Mouse (Mus musculus) right cerebral cortex, postnatal 36 days (tissue): ENCODE results near the gene Ddrgk1.
"Not testable (repeated sequence)": the region's sequence is repeated elsewhere in the genome, so short reads cannot be mapped to it uniquely, and the experiment has no call there.

Experiments
- DNase-seq, 2 experiments: peaks; one replicate each; pipeline ENCODE4 v3.0.0; 2022; ENCODE audit warnings: low spot score in 2 of 2, mixed read lengths in 1 of 2

The Ddrgk1 gene

DNA sequence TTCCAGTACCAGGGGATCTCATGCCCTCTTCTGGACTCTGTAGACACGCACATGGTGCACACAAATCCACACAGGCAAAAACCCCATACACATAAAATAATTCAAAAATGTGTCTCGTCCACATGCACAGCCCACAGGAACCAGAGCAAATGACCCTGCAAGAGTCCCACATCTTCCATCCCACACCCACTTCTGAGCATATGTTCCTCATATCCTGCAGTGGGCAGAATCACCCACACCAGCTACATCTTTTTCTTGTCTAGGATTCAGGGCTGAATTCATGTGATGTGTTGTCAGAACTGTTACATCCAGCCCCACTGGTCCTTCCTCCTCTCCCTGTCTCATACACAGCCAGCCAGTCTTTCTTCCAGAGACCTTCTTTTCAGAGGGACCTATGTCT lies 11.2 kb downstream of the Ddrgk1 start:
- peak in 1 of 2 experiments; percentile 78 for DNase-seq

DNA sequence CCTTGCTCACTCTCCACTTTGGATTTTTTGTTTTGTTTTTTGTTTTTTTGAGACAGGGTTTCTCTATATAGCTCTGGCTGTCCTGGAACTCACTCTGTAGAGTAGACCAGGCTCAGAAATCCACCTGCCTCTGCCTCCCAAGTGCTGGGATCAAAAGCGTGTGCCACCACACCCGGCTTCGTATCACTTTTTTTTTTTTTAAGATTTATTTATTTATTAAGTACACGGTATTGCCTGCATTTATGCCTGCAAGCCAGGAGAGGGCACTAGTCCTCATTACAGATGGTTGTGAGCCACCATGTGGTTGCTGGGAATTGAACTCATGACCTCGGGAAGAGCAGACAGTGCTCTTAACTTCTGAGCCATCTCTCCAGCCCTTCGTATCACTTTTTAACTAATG lies 15.4 kb downstream of the Ddrgk1 start:
- DNase-seq, result not testable (repeated sequence)

DNA sequence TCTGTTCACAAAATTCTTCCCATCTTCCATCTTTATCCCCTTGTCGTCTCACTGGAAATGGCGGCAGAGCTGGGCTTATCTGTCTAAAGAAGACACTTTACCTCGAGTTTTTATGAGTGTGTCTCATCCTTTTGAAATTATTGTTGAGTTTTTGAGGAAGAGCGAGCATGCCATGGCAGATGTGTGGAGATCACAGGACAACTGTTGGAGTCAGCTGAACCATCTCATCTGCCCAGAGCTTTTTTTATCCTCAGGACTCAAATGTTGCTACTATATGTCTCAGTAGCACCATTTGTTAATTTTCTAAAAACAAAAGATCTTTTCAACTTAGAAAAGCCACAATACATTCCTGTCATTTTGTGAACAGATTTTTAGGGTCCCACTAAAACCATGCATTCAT lies 19.3 kb downstream of the Ddrgk1 start:
- no peak for DNase-seq

DNA sequence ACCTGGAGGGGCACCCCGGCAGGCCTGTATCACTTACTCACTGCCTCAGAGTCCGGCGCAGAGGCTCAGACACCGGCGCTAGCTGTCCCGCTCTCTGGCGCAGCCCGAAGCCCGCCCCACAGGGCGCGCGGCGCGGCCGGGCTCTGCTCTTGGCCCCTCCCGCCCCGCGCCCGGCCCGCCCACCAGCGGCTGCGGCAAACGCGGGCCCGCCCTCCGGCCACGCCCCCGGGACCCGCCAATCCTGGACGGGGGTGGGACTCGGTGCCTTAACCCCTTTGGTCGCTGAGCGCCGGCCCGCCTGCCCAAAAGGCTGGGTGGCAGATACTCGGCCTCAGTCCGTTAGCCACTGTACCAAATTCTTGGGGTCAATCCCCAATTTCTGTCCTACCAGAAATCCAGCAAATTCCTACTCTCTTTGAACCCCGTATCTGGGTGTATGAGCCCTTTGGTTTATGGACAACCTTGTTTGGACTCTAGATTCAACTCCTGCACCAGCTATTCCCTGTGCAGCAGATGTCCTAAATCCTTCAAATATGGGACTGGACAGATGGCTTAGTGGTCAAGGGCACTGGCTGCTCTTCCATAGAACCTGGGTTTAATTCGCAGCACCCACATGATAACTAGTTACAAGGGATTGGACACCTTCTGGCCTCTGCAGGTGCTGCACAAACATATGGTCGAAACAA lies 21.6 kb downstream of the Ddrgk1 start, which contains the start of gene Lzts3:
TSS of gene Lzts3 (minus strand) at position 120 of the 686 bp plus-strand sequence.
- peak; percentile 83 to 85 for DNase-seq

DNA sequence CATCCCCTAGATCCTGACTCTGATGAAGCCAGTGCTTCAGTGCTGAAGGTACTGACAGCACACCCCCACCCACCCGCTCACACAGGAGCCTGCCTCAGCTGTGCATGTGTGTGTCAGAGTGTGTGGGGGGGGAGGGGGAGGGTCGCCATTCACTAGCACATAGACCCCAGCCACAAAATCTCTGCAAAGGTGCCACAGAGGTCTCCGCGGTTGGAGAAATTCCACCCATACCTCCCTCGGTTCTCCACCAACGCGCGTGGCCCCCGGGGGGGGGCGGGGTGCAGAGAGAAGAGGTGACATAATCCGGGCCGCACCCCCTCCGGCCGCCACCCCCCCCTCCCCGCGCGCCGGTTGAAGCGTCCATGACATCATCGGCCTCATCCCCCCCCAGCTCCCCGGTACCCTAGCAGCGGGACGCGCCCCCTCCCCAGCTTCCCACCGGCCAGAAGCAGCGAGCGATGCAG lies 22.2 kb downstream of the Ddrgk1 start:
- peak in 1 of 2 experiments; percentile 50 for DNase-seq

DNA sequence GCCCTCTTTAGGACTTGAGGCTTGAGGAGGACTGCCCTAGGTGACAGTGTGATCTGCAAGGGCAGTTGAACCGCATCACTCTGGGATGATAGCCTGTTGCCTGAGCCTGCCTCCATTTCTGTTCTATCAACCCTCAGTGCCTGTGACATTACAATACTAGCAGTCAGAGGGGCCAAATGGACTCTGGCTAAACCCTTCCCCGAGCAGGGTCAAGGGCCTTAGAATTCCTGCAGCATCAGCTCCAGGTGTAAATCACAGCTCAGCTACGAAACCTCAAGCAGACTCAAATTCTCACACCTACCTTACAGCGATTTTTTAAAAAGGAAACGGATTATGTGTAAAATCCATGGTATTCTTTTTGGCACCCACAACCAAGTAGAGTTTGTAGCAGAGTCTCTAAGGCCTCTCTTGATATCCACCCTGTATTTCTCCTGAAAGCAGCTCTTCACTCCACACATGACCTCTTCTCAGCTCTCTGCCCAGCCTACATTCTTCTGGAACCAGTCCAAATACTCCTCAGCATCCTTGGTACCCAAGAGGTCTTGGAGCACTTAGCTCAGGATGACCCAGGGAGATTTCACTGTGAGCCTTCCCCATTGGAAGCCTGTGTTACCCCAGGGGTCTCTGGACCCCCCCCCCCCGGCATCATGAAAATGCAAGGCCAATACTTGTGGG lies 23.0 kb downstream of the Ddrgk1 start:
- no peak for DNase-seq

DNA sequence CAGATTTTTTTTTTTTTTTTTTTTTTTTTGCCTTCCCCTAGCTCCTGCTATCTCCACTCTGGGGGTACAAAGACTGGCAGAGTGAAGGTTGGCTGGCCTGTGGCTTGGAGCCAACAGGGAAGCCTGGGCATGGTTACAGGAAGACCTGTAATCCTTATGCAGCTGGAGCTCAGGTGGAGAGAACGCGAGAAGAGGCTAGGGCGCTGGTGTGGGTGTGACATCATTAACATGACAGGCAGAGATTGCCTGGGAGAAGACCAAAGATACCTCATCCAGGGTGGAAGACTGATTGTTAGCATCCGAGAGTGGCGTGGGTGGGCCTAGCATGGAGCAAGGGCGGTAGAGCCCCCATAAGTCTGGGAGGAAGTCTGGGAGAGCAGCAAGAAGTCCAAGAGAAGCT lies 25.2 kb downstream of the Ddrgk1 start:
- DNase-seq, result no peak

DNA sequence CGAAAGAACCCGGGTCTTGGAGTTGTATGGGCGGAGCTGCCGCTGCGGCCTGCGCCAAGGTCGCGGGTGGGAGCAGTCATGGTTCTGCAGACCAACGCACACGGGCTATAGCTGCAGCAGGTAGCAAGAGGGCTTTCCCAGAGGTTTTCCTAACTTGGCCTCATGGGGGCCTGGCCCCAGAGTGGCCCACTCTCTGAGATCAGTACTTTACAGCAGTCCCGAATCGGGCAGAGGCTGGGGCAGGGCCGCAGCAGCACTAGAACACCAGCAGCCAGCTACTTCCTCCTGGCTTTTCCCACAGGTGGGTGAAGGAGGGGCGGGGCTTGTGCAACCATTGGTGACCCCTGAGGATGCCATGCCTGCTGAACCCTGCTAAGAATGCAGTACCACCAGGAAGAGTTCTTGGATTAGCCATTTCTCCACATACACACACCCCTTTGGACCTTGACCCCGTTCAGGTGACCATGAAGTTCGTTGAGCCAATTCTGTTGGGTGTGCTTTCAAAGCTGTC lies 26.3 kb downstream of the Ddrgk1 start:
- no peak for DNase-seq

DNA sequence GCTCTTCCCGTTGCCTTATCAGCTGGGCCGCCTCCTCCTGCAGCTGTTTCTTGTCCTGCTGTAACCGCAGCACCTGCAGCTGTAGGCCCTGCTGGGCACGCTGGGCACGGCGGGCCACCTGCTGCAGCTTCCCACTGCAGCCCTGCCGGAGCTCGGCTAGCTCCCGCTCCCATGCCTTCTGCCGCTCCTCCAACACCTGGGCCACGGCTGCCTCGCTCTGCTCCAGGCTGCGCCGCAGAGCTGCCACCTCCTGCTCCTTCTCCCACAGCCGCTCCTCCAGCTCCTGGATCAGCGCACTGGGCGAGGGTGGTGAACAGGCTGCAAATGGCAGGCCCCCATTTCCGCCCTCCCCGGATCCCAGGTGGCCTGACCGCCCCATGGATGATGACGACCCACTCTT lies 28.6 kb downstream of the Ddrgk1 start:
- DNase-seq, result no peak

DNA sequence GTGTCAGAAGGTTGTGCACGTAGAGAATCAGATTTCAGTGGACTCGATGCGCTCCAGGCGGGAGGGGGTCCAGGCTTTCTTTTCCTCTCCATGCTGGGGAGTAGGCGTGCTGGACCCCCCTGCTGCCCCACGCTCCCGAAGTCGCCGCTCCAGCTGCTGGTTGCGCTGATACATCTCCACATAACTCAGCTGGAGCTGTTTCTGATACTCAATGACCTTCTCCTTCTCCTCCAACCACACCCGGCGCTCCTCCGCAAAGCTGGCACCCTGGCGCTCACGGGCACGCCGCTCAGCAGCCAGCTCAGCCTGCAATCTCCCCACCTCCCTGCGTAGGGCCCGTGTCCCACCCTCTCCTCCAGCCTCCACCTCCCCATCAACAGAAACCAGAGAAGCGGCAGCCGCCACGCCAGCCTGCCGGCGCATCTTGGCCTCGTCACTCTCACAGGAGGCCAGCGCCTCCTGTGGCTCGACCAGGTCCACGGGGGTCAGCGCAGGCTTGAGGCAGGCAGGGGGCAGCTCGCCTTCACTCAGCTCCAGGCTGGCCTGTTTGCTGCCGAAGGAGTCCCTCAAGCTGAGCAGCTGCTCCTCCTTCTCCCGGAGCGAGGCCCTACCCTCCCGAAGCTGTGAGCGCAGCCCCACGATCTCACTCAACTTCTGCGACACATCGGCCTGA lies 29.6 kb downstream of the Ddrgk1 start:
- DNase-seq, result no peak

DNA sequence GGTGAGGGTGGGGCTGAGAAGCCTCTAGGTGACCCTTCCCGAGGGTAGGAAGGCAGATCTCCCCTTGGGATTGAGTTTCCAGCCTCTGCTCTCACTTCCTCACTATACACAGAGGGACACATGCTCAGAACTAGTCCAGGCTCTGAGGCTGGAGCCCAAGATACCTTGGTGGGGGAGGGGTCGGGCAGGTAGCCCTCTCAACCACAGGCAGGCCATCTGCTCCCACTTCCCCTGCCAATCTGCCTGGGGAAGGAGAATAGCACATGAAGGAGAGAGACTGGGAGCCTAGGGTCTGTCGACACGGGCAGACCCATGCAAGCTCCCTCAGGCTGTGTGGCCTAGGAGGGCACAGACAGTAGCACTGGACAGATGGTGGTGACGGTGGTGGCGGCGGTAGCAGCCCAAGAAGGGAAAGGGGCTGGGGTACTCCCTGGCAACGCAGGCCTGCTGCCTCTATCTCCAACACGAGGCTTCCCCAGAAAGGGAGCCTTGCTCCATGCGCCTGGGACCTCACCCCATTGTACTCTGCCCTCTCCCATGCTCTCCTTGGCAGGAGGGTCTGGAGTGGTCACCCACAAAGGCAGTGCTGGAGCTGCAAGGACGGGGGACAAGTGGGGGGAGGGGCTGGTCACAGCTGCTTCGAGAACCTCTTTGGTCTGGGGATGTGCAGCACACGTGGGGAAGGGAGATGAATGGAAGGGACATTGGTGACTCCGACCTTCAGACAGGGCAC lies 30.3 kb downstream of the Ddrgk1 start:
- DNase-seq, result no peak

DNA sequence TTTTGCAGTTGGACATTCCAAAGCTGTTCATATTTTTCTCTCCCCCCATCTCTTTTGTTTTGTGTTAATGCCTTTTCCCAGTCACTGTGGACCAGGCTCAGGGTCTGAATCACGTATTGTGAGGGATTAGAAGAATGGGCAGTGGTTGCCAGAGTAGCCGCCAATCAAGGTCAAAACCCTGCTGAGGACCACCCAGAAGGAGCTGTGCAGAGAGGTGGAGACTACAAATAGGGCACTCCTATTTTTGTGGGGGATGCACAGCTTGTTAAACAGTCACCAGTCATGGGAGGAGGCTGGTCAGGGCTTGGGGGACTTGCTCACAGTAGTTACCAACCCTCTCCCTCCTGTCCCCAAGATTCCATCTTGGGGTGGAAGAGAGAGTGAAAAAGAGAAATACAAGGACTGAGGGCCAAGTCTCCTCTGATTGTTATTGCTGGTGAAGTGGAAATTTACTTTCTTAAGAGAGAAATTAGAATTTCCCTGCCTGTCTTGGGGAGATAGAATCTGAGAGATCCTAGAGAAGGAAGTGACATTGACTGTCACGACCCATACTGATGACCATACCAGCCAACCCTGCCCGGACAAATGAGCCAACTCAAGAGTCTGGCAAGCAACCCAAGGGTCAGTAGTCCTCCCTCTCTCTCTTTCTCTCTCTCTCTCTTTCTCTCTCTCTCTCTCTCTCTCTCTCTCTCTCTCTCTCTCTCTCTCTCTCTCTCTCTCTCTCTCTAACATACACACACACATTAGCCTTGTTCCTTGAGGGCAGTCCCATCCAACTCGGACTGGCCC lies 31.4 kb downstream of the Ddrgk1 start:
- no peak for DNase-seq

DNA sequence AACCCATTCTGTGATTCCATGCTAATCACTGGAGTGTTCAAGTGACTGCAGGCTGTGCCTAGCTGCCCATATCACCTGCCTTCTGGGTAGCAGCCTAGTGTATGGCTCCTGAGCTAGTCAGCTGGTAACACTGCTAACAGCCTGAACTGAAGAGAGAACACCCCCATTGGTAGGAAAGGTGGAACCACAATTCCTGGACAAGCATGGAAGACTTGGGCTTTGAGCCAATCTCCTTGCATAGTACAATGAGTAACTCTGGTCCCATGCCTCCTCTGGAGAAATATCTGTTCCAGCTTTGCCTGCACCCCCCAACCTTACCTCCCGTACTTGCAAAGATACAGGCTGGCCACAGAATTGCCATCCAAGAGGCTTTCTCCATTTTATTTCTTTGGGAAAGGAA lies 32.0 kb downstream of the Ddrgk1 start:
- no peak for DNase-seq

DNA sequence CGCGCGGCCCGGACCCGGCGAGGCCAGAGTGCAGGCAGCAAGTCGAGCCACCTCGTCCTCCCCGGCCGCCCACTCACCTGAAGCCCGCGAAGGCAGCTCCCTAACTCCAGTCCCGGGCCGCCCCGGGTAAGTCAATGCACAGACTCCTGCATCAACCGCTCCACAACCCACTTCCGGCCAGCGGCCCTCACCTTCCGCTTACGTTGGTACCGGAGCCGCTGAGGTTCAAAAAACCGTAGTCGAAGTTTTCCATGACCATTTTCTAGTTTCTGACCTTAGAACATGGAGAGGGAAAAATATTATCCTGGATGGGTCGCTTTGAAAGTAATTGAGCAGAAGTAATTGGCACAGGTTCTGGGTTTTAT lies 34.6 kb downstream of the Ddrgk1 start, which contains the start of the genes Fastkd5 and Ubox5:
TSS of gene Fastkd5 (minus strand) at position 189 of the 365 bp plus-strand sequence.
TSS of gene Ubox5 (minus strand) at position 200 of the 365 bp plus-strand sequence.
- peak; percentile 84 to 86 for DNase-seq

DNA sequence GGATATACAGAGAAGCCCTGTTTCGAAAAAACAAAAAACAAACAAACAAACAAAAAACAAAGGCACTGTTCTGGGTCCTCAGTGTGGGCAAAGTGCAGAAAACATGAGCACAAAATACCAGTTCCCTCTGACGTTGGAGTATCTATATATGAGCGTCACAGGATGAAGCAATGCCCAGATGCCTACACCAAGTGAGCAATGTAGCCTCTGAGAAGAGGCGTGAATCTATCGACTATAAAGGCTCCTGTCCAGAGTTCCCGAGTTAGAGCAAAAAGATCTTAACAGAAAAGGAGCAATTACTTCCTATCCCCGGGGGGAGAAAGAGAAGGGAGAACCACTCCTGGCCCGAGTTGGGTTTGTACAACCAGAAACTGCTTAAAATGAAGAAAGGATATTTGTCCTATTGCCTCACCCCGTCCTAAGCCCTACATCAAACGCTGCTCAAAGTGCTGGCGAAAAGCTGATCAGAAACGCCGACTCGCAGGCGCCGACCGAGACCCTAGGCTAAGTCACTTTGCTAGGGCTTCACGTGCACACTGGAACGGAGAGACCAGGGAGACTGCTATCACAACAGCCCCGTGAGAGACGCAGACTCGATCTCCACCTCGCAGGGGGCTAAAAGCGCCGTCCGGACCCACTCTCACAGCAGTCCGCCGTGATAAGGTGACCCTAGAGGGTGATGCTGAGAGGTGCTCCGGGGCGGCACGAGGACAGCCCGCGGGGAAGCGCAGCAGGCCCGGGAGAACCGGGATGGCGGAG lies 35.2 kb downstream of the Ddrgk1 start:
- no peak for DNase-seq

DNA sequence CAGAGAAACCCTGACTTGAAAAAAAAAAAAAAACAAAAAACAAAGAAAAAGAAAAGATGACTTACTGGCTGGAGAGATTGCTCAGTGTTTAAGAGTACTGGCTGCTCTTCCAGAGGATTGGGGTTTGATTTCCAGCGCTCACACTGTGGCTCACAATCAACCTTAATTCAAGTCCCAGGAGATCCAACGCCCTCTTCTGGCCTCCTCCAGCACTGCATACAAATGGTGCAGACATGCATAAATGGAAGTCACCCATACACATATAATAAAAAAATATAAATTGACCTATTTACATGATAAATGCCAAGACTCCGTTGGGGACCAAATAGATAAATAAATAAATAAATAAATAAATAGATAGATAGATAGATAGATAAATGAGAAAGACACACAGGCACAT lies 36.0 kb downstream of the Ddrgk1 start:
- no peak for DNase-seq

DNA sequence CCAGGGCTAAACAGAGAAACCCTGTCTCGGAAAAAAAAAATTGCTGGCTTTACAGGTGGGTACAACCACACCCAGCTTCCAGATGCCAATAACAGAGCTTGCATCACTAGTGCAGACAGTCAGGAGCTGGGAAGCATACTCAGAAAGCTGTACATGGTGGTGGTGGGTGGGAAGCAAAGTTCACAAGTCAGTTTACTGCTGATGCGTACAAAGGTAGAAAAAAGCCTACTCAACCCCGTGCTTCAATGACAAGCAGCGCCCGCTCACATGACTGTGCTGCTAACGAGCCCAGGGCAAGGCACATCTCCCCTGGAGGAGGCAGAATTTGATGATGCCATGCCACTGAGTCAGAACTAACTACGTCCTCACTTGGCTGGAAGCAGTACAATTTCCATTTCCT lies 45.5 kb downstream of the Ddrgk1 start:
- DNase-seq, result no peak

DNA sequence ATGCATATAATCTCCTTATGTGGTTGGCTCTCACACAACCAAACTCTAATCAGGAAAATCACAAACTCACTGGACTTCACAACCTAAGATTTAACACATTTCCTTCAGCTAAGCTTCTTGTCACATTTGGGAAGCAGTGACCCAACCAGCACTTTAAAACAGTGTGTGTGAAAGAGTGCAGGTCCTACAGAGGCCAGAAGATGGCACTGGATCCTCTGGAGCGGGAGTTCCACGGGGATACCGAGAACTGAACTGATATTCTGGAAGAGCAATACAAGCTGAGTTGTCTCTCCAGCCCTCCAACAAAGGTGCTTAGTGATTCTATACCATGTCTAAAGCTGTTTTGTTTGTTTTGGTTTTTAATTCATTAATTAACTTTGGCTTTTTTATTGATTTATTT lies 51.4 kb downstream of the Ddrgk1 start:
- DNase-seq, result no peak
